Mouse (Mus musculus) liver, embryonic 14.5 days (tissue): ENCODE results near the gene Psmc3. TPM values are rescaled to one million over a fixed set of nuclear protein-coding genes. Genes with fewer than 3 reads are reported as not detected.

Experiments used
- ATAC-seq: fragments of 200-750 bp; cut with Nextera tagmentation; 2 replicates; pipeline ENCODE4 v1.8.0; 2017; ENCODE audit warnings: moderate number of reproducible peaks, mild to moderate bottlenecking, moderate library complexity; ENCODE audit not compliant: insufficient read depth
- DNase-seq, 3 experiments: peaks; one replicate each; pipeline ENCODE4 v3.0.0-alpha.2; 2012 to 2013; ENCODE audit warnings: low read depth in 3 of 3, low spot score in 3 of 3
- H3K27ac ChIP-seq: fragments of 300-500 bp; sonication (generic); 2 replicates; pipeline ENCODE4 v1.5.1; 2014; ENCODE audit warnings: moderate library complexity, mild to moderate bottlenecking, control low read depth, inconsistent platforms
- H3K27me3 ChIP-seq: fragments of 300-500 bp; sonication (generic); 2 replicates; pipeline ENCODE4 v1.6.1; 2014; ENCODE audit warnings: mild to moderate bottlenecking, low read length, moderate library complexity; ENCODE audit not compliant: control insufficient read depth, insufficient read depth
- H3K36me3 ChIP-seq: fragments of 300-500 bp; sonication (generic); replicated peaks from 2 replicates; pipeline ENCODE4 v1.6.1; 2014; ENCODE audit warnings: low read depth; ENCODE audit not compliant: control insufficient read depth, insufficient read depth
- H3K4me1 ChIP-seq, 2 experiments: fragments of 200-500 bp in 1 of 2; fragments of 300-500 bp in 1 of 2; sonication (generic) in 1 of 2; replicated peaks; 2 replicates each; pipeline ENCODE4 v1.6.1; 2012 to 2014; ENCODE audit warnings: antibody characterized with exemption in 1 of 2, inconsistent platforms in 1 of 2, low read length in 1 of 2; ENCODE audit not compliant: control insufficient read depth in 2 of 2, insufficient read depth in 2 of 2
- H3K4me2 ChIP-seq: fragments of 300-500 bp; sonication (generic); 2 replicates; pipeline ENCODE4 v1.6.1; 2014; ENCODE audit warnings: low read depth, mild to moderate bottlenecking, control low read depth, moderate library complexity
- H3K4me3 ChIP-seq, 2 experiments: fragments of 200-500 bp in 1 of 2; fragments of 300-500 bp in 1 of 2; sonication (generic) in 1 of 2; 2 replicates each; pipeline ENCODE4 v1.5.1; 2012 to 2014; ENCODE audit warnings: low read depth in 2 of 2, low read length in 2 of 2, mild to moderate bottlenecking in 2 of 2, control low read depth in 1 of 2, inconsistent platforms in 1 of 2, moderate library complexity in 1 of 2; ENCODE audit not compliant: insufficient read depth in 1 of 2
- H3K9ac ChIP-seq: fragments of 300-500 bp; sonication (generic); replicated peaks from 2 replicates; pipeline ENCODE4 v1.6.1; 2014; ENCODE audit warnings: mild to moderate bottlenecking, control low read depth, moderate library complexity
- H3K9me3 ChIP-seq: fragments of 300-500 bp; sonication (generic); 2 replicates; pipeline ENCODE4 v1.6.1; 2016; ENCODE audit warnings: low read length, mixed read lengths; ENCODE audit not compliant: control insufficient read depth
- CTCF ChIP-seq: IDR thresholded peaks from 2 replicates; pipeline ENCODE4 v1.5.1; 2016; ENCODE audit warnings: antibody characterized with exemption, low read depth, control low read depth
- EP300 ChIP-seq: IDR thresholded peaks from 2 replicates; pipeline ENCODE4 v1.6.1; 2016; ENCODE audit warnings: antibody characterized with exemption, low read depth
- WGBS: fragments of 180-500 bp; shearing (Covaris S2); extraction: QIAGEN DNeasy Blood & Tissue Kit; methylation state at CpG from one replicate; pipeline ENCODE4 v1.1.7; 2014; ENCODE audit not compliant: insufficient replicate concordance; 5-methylcytosine and 5-hydroxymethylcytosine counted together
- polyA plus RNA-seq, 2 experiments: library from polyadenylated mRNA; depleted of rRNA in 1 of 2; stranded (reverse) in 1 of 2; unstranded in 1 of 2; fragments of >200 nt; fragmentation: Nextera tagmentation in 1 of 2; extraction: Ambion mirVana in 1 of 2; gene quantifications; 2 replicates each; pipeline versions ENCODE4 v1.2.1 to v1.2.3; 2012 to 2014

Psmc3 gene
- polyA plus RNA-seq, 2 experiments, result 126 to 174 TPM

DNA sequence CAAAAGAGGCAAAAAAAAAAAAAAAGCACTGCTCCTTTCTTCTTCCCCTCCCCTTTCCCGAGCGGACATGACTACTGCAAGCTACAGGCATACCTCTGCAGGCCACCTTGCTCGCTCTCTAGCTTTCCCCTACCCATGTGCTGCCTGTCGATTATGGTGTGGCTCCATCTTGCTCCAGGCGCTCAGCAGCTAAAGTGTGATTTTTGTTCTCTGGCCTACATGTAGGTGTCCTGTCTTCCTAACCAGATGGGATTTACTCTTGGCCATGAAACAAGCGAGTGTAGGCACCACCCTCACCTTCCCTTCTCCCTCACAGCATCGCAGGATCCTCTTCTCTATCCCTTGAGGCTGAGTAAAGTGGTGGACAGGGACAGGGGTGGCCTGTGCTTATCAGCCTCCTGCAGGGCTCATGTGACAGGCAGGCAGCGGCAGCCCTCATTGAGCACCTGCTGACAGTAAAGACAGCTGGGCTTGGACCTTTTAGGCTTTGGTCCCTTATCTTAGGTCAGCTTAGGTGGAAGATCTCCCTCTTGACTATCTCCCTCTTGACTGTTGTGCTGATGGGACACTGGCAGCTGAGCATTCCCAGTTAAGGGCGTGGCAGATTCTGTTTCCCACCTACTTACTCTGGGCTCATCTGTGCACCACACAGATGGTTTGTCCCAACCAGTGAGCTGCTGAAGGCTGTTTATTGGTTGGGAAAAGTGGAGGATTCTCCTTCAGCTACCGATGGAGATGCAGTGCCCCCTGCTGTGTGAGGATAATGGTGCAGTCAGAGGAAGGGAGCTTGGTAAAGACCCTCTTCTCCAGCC lies 6.9 kb downstream of the Psmc3 start:
- 49% methylated on average over 10 of the region's 10 CpGs for WGBS
- Histone ChIP-seq H3K4me1 (peaks cover 17% of the 10 kb centered on the region in 2 experiments), H3K4me3 (no peak overlapping the region), H3K36me3 (peaks cover 72% of the 10 kb centered on the region), H3K9me3 (no peaks in the 10 kb centered on the region), H3K27ac (peak overlapping the region; percentile 71), H3K27me3 (no peaks in the 10 kb centered on the region), H3K9ac (peak overlapping the region; percentile 15), H3K4me2 (peak overlapping the region; percentile 25)
- DNase-seq (peak; percentile 69 to 74 (median 70)), ATAC-seq (peak; percentile 93)
- TF ChIP-seq CTCF (peak; percentile 79), EP300 (peak; percentile 79)

DNA sequence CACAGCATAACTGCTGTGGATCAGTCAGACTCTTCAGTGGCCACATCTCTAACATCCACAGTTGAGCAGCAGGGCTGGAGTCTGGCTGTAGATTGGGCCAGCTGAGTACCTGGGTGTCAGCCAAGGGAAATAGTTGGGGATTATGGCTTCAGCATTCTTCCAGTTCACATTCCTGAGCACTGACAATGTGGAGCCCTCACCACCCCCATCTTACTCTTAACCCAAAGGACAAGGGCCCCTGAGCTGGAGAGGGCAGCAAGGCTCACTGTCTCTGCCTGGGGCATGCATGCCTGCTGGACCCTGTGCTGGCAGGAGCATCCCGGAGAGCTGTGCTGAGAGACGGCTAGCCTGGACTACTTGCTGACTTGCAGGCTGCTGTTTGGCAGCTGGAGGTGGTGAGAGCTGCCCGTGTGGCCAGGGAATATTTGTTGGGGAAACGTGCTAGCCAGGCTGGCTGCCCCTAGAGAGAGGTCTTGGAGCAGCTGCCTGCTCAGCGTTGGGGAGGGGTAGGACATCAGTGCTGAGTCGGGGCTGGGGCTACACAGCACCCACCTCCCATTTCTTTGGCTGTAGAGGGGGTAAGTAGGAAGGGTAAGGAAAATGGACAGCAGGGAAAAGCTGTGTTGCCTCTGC lies 8.2 kb downstream of the Psmc3 start:
- Histone ChIP-seq H3K4me2 (no peak overlapping the region), H3K4me3 (no peak overlapping the region), H3K27me3 (no peaks in the 10 kb centered on the region), H3K36me3 (peaks cover 60% of the 10 kb centered on the region), H3K4me1 (peaks cover 17% of the 10 kb centered on the region in 2 experiments), H3K9ac (no peak overlapping the region; the same call in 1 of the 2 replicates), H3K27ac (peak overlapping the region; percentile 71), H3K9me3 (no peaks in the 10 kb centered on the region)
- TF ChIP-seq EP300 (no peak), CTCF (no peak)
- DNase-seq (no peak), ATAC-seq (no peak)
- WGBS, result 83% methylated on average over 6 of the region's 6 CpGs

DNA sequence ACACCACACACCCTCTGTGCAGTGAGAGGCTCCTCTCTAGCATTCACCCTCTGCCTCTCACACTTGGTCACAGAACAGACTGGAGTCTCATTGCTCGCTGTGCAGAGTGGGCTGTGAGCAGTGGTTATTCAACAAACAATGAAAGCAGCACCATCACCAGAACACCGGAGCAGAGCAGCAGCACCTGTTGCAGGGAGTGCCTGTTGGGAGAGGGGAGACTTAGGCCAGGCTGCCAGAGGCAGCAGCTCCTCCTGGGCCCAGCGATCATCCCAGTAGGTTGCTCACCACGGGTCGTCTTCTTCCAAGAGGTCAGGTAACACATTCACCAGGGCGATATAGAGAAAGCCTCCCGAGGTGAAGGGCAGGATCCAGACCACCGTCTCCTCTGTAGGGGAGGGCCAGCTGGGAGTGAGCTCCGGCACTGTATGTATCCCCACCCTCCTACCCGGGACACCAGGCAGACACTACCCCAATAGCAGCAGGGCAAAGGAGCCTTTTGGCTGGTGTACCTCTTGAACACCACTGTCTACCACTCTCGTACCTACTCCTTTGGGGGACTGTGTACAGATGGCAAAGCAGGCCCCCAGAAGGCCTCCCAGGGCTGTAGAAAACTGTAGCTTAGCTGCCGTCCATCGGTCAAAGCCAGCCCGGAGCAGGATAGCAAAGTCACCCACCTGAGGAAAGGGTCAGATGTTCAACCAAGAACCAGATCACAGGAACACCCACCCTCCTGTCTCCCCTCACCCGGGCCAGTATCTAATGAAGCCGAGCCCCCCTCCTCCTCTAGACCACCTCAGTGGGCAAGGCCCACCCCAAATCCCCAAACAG lies 9.2 kb downstream of the Psmc3 start:
- no peak for TF ChIP-seq CTCF
- no peak for TF ChIP-seq EP300
- no peak overlapping the region for H3K27ac ChIP-seq
- H3K27me3 ChIP-seq, result no peaks in the 10 kb centered on the region
- H3K9ac ChIP-seq, result no peak overlapping the region
- ATAC-seq, result no peak
- peaks cover 17% of the 10 kb centered on the region in 2 experiments for H3K4me1 ChIP-seq
- no peak overlapping the region for H3K4me2 ChIP-seq
- no peak for DNase-seq
- no peaks in the 10 kb centered on the region for H3K9me3 ChIP-seq
- no peak overlapping the region for H3K4me3 ChIP-seq
- H3K36me3 ChIP-seq, result peaks cover 51% of the 10 kb centered on the region
- 88% methylated on average over 16 of the region's 16 CpGs for WGBS

DNA sequence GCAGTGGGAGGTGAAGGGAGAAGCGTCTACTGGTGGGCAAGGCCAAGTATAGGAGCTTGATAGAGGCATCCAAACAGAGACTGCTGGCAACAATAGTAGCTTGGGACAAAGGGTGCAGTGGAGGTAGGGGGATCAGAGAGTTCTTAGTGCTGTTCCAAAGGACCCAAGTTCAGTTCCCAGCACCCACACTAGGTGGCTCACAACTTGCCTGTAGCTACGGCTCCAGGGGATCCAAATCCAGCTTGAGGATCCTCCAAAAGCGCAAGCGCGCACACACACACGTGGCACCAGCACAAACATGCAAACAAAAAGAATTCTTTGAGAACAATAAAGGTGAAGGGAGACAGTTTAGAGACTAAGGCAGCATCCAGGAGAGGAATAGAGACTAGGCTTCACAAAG lies 10.4 kb downstream of the Psmc3 start:
- 86% methylated on average over 6 of the region's 6 CpGs for WGBS
- ATAC-seq, result no peak
- Histone ChIP-seq H3K4me3 (no peak overlapping the region), H3K4me1 (peaks cover 17 to 19% of the 10 kb centered on the region in 2 experiments), H3K9ac (no peak overlapping the region), H3K9me3 (no peaks in the 10 kb centered on the region), H3K27ac (no peak overlapping the region), H3K4me2 (no peak overlapping the region), H3K36me3 (peaks cover 40% of the 10 kb centered on the region), H3K27me3 (no peaks in the 10 kb centered on the region)
- DNase-seq, result no peak
- TF ChIP-seq EP300, result no peak
- TF ChIP-seq CTCF, result no peak

DNA sequence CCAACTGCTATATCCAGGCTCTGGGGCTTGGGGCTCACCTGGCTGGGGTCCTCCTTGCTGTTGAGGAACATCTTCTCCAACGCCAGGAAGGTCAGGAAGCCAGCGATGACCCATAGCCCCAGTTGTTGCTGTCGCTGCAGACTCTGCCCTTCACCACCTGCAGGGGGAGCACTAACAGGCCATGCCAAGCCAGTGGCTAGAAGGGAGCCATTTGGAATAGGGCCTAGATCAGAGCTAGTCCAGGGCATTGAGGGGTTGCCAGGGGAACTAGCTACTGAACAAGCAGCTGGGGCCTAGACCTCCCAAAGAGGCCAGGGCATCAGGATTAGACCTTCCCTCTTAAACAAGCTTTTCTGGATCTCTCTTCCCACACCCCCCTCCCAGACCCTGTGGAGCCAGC lies 11.7 kb downstream of the Psmc3 start:
- Histone ChIP-seq H3K27ac (no peak overlapping the region), H3K9ac (no peak overlapping the region), H3K4me2 (no peak overlapping the region), H3K27me3 (no peaks in the 10 kb centered on the region), H3K4me1 (peaks cover 14 to 17% of the 10 kb centered on the region in 2 experiments), H3K9me3 (no peaks in the 10 kb centered on the region), H3K4me3 (no peak overlapping the region), H3K36me3 (peaks cover 28% of the 10 kb centered on the region)
- no peak for ATAC-seq
- DNase-seq, result no peak
- TF ChIP-seq EP300 (no peak), CTCF (peak; percentile 95)
- 46% methylated on average over 3 of the region's 3 CpGs for WGBS
